Mouse (Mus musculus) MEL (cell line): Measurements from ENCODE around the gene Ano5.

ENCODE experiments used
- CTCF ChIP-seq, 3 experiments: IDR thresholded peaks in 2 of 3; conservative IDR thresholded peaks in 1 of 3; 2 replicates each; pipeline ENCODE4 v1.5.1; 2011 to 2012; ENCODE audit warnings: low read length in 3 of 3, low read depth in 2 of 3, mild to moderate bottlenecking in 2 of 3, improper control_type of control experiment in 1 of 3, inconsistent platforms in 1 of 3, mixed read lengths in 1 of 3, moderate library complexity in 1 of 3; ENCODE audit not compliant: control insufficient read depth in 1 of 3, insufficient read depth in 1 of 3, poor library complexity in 1 of 3, severe bottlenecking in 1 of 3
- EP300 ChIP-seq, 2 experiments: IDR thresholded peaks; 2 replicates each; pipeline ENCODE4 v1.6.1; 2011; ENCODE audit warnings: improper control_type of control experiment in 2 of 2, low read length in 2 of 2, low read depth in 1 of 2, mild to moderate bottlenecking in 1 of 2

- TF ChIP-seq CTCF (IDR thresholded peaks at IDR 0.05 in 2 of 3, conservative IDR thresholded peaks at IDR 0.05 in 1 of 3; ENCODE audit: control insufficient read depth in 1 of 3, insufficient read depth in 1 of 3, low read depth in 2 of 3, low read length in 3 of 3, poor library complexity in 1 of 3, severe bottlenecking in 1 of 3), result no peak
- TF ChIP-seq EP300 (IDR thresholded peaks at IDR 0.05; ENCODE audit: low read depth in 1 of 2, low read length in 2 of 2), result no peak
These were observed 114.3 kb downstream of the Ano5 start for GRCm38 (mm10) chr7:51625161-51625560.
